Mouse (Mus musculus) heart, postnatal 25 days (tissue): ENCODE data around the gene Lrrc8c. TPM values are rescaled to one million over a fixed set of nuclear protein-coding genes. Genes with fewer than 3 reads are reported as not detected.

Experiments
- DNase-seq: peaks from one replicate; pipeline ENCODE4 v3.0.0; 2022; ENCODE audit warnings: low spot score
- intact Hi-C: fragments of 180-260 bp; cut with DNase I; formaldehyde crosslinking; loops from one replicate; pipeline ENCODE4 v1.15.1; 2025
- total RNA-seq, 2 experiments: library from RNA; stranded (reverse); gene quantifications; 2 replicates each; pipeline ENCODE4 v1.2.3; 2021

Gene Lrrc8c
- total RNA-seq, 2 experiments from 2014 or later: 27.6 to 31.7 TPM

DNA sequence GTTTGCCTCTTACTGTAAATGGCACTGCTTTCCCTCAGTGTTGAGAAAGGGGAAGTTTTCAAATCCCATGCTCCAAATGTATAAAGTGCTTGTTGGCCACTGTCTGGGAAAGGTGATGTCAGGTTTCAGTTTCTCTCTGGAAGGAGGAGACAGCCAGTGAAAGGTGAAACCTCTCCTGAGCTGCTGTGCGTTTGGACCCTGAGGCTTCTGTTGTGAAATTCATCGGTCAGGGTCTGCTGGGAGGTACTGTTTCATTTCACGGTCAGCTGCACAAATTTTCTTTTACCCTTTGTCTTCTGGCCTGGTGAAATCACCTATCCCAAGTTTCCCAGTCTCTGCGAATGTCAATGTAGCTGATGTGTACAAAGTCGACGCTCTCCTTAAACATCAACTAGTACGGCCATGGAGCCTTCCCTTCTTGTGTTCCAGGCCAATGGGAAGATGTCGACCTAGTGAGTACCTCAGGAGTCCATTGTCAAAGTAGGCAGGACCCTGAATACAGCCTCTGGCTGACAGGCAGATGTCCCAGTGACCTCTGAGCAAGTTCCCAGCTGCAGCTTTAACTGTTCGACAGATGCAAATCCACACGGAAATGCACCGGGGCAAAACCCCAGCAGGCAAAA is 18.0 kb downstream of the Lrrc8c start:
- no peak for DNase-seq
- intact Hi-C loops: no loop called here

DNA sequence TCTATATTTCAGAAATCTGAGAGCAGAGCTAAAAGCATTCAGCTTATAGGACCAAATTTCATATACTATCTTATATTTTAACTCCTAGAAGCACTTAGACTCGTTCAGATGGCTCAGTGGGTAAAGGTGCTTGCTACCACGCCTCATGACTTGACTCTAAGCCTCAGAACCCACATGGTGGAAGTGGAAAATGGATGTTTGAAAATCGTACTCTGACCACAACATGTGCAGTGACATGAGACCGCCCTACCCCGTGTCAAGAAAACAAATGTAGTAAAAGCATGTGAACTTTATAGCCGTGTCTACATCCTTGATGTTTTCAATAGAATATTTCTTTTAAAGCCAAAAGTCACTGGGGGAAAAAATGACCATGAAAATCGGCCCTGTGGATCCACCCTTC is 21.9 kb downstream of the Lrrc8c start:
- intact Hi-C loops: no loop called here
- no peak for DNase-seq

DNA sequence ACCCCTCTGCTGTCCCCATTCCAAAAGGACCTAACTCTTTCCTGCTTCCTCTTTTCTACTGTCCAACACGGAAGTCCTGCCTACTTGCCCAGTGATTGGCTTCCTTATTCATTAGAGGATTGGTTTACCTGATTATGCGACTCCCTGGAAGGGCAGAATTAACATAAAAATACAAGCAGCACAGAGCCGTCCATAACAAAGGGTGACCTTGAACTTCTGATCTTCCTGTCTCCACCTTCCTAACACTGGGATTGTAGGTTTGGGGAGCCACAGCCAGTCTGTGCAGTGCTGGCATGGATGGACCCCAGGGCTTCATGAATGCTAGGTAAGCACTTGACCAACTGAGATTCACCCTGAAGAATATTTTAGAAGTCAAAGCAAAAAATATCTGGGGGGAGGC is 25.9 kb downstream of the Lrrc8c start:
- DNase-seq: no peak
- intact Hi-C loops: no loop called here

DNA sequence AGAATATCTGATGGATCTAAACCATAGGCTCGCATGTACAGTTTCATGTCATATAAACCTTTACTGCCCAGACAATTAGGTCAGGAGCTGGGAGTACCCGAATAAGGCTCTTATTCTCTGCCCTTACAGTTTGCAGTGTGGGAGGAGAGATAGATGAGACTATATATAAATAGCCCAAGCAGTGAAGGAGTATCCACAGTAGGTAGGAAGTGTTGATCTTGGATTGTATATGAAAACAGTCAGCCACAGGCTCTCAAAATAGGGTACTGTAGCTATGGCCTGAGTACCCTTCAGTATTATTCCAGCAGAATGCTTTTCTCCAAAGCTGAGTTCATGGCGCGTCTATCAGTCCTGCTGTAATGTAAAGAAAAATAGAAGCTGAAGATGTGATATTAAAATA is 27.9 kb downstream of the Lrrc8c start:
- intact Hi-C loops: no loop called here
- DNase-seq: no peak

DNA sequence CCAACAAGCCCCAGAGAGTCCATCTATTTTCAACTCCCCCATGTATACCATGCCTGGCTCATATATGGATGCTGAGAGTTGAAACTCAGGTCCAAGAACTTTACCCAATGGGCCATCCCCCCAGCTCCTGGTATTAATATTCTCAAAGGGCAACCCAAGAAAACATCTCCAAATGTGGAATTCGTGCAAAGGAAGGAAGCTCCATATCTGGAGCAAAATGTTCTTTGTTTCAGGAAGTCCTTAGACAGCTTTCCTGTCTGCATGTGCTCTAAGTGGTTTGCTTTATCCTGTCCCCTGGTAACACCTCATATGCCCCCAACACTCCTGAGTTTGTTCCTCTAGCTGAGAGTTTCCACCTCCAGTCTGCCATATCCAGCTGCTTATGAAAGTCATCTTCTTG is 32.6 kb downstream of the Lrrc8c start:
- no peak for DNase-seq
- intact Hi-C loops: no loop called here

DNA sequence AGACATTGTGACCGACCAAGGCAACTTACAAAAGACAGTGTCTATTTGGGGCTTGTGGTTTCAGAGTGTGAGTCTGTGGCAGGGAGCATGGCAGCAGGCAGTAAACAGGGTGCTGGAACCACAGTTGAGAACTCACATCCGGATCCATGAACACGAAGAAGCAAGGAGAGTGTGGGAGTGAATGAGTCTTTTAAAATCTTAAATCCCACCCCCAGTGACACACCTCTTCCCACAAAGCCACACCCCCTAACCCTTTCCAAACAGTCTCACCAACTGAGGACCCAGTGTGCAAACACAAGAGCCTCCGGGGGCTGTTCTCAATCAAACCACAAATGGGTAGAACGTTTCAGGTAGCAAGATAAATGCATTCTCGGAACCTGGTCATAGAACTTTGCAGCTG is 37.1 kb downstream of the Lrrc8c start:
- no peak for DNase-seq
- intact Hi-C loops: no loop called here

DNA sequence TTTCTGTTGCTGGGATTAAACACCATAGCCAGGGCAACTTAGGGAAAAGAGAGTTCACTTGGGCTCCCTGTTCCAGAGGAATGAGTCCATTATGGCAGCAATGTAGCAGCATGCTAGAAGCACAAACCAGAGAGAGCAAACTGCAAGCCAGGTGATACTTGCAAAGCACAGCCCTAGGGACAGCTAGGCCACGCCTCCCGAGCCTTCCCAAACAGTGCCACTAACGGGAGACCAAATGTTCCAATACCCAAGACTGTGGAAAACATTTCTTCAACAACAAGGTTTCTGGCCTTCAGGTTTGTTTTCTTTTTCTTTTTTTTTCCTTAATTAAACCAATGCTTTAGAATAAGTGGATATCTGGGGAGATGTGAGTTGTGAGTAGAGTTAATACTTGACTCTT is 38.2 kb downstream of the Lrrc8c start:
- intact Hi-C loops: no loop called here
- no peak for DNase-seq

DNA sequence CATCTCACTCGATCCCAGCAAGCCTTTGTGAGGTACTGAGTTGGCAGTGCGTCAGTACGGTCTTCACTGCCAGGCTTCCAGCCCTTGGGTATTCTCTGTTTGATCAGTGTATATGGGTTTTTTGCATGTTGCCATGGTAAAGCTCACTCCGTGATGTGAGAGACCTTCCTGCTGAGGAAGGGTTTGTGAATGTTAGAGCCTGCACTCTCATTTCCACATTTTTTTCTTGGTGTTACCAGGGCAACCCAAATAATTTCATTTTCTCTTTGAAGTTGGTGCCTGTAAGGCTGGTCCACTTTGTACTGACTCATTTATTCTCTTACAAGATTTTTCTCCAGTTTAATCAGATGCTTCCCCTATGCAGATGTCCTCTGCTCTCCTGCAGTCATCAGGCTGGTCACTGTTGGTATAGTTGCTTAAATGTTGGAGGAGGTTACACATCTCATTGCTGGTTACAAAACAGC is 38.6 kb downstream of the Lrrc8c start:
- DNase-seq: no peak
- intact Hi-C loops: no loop called here

DNA sequence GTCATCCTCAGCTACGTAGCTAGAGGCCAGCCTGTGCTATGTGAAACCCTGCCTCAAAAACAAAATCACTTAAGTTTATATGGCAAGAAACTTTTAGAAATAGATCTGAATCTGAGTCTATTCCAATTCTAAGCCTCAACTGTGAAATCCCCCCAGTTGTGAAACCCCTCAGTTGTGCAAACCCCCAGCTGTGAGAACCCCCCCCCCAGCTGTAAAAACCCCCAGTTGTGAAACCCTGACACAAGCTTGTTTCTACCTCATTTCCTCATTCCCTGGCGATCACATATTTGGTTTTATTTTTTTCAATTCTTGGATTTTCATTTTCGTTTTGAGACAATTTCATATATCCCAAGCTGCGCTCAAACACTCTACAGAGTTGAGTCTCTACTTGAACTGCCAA is 39.3 kb downstream of the Lrrc8c start:
- intact Hi-C loops: no loop called here
- no peak for DNase-seq

DNA sequence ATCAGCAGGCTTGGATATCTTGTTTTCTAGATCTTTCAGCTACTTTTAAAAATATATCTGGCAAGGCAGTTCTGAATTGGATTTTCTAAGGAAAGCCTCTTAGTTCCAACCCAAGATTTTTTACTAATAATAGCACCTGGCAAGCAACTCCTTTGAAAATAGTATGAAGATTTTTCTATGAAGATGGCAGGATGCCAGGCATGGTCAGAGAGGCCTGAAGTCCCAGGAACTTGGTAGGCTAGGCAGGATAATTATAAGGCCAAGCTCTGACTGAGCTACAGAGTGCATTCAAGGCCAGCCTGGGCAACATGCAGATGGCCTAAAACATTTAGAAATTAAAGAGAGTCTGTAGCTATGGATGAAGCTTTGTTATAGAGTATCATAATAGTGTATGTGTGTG is 42.7 kb downstream of the Lrrc8c start:
- intact Hi-C loops: loop anchor here (5.0 kb wide), 1 partner anchor 35 kb away; no protein-coding TSS in a partner anchor
- no peak for DNase-seq

DNA sequence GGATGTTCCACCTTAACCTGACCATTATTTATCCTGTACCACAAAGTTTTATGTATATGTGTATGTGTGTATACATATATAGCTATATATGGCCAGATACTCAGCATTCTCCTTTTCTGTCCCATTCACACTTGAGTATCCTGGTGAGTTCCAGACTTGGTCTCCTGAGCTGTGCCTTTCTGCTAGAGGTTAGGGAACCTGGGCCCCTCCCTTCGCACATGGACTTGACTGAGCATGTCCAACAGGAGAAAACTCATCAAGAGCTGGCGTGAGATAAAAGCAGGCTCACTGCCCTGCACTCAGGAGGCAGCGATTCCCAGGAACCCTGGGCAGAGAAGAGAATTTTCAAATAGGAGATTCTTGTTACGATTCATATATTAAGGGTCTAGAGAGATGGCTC is 45.6 kb downstream of the Lrrc8c start:
- intact Hi-C loops: loop anchor here (5.0 kb wide), 1 partner anchor 37 kb away; no protein-coding TSS in a partner anchor

DNA sequence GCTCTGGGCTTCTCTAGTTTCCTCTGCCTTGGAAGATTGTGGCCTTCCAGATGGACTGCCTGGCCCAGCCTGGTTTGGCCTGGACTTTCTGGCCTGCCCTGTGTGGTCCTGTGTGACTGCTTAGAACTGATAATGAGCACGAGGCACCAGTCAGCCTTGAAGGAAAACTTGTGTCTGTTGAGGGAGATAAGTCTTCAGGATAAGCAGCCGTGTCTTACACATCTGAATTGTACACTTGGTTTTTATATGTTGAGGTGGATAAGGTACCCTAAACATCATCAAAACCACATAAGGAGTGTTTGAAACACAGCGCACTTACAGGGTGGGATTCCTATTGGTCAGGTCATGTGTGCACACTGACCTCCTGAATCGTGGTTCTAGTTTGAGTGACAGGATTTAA is 46.6 kb downstream of the Lrrc8c start:
- intact Hi-C loops: no loop called here
- DNase-seq: no peak

More for the DNA sequence above, 45.6 kb downstream of the Lrrc8c start:
- no peak for DNase-seq

DNA sequence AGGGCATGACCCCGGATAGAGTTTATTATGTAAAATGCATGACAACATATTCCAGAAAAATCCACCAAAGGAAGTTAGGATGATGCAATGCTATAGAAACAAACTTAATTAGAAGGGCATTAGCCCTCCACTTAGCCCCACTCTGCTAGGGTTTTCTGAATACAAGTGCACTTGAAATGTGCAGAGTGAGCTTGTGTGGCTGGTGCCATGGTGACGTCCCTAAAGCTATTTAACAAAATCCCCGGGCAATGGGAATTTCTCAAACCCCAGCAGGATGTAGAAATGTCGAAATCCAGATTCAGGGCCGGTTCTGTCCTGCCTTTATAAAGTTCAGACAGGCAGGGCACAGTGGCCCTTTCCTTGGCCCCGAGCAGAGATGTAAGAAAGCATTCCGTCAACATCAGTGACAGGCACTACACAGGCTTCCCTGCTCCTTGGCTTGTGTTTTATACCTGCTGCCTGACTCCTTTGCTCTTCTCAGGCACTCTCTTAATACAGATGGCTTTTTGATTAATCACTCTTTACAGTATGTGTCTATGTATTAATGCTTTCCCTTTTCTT is 47.7 kb downstream of the Lrrc8c start:
- intact Hi-C loops: no loop called here
- DNase-seq: no peak

DNA sequence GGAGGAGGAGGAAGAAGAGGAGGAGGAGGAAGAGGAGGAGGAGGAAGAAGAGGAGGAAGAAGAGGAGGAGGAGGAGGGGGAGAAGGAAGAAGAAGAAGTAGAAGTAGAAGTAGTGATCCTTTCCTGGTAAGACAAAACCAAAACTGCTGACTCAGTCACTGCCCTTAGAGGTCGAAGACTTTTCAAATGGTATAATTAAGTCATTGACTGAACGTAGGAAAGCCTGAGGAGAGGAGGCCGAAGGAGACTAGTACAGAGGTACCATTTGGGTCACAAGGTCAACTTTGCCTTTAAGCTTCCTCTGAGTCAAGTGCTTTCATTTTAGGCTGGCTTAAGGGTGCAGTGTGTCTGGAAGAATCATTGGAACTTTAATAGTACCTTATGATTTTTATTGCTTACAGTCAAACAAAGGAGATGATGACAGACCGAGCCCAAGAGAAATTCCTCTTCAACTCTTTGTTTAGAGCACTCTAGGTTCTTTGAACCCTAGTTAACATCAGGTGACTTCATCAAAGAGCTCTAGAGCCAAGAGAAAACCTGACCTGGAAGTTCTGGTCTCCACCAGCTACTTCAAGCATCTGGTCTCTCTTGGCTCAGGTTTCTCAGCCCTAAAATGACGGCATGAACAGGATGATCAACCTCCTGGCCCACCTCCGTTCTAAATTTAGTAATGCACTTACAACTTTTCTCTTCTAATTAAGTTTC is 49.0 kb downstream of the Lrrc8c start:
- no peak for DNase-seq
- intact Hi-C loops: no loop called here

DNA sequence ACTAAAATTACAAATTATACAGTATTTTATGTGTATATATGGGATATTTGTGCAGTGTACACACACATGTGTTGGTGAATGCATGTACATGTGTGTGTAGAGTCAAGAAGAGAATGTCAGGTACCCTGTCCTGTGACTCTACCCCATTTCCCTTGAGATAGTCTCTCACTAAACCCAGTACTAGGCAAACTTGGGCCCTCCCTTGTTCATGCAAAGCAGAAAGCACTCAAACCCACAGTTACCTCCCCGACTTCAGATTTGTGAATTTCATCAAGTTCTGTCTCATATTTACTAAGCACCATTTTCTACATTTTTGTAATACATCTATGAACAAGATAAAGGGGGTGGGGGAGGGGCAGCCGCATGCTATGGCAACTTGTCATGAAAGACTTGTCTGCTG is 50.0 kb downstream of the Lrrc8c start:
- no peak for DNase-seq
- intact Hi-C loops: no loop called here

DNA sequence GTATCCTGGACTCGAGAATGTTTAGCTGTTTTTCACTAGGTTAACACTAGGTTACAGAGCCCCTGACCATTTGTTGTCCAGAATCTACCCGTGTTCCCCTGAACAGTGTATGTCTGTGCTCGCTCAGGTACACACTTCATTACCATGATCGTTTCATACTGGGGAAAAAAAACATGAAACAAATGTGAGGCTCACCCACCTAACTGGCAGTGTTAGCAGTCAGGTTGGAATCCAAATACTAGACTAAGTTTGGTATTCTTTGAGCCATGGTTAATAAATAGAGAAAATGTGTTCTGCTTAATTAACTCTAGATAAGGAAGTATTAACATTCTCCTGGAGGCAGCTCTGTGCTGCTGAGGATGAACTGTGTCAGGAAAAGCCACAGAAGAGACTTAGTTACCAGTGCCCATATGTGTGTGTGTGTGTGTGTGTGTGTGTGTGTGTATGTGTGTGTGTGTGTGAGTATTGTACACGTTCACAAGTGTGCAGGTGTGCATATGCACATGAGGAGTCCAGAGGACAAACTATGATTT is 53.0 kb downstream of the Lrrc8c start:
- no peak for DNase-seq
- intact Hi-C loops: no loop called here

DNA sequence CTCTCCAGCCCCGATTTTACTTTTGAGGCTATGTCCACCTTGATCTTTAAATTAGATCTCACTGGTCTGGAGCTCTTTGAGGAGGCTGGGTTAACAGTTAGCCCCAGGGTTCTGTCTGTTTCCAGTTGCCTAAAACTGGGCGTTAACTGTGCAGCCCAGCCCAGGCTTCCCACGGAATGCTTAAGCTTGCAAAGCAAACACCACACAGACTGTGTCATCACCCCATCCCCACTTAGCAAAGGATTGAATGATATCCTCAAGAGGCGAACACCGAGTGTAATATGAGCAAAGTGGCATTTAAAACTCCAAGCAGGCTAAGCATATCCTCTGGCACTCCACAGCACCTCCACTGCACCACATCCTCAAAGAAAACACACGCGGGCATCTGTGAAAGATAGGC is 53.7 kb downstream of the Lrrc8c start:
- intact Hi-C loops: no loop called here
- DNase-seq: no peak

DNA sequence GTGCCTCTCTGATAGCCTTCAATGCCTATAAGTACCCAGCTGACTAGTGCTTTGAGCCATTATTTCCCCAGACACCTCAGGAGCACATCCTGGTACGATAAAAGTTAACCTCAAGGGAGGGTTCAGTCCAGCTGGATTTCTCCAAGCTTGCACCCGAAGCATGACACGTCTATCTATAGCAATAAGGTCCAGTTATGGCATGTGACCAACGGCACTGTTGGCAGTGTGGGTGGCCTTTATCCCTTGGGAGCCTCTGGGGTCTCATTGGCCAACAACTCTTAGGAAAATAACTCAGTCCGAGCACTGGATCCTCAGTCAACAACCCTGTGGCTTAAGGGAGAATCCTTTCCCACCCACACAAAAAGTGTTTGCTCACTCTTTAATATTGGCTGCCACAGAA is 55.6 kb downstream of the Lrrc8c start:
- intact Hi-C loops: no loop called here
- DNase-seq: no peak

DNA sequence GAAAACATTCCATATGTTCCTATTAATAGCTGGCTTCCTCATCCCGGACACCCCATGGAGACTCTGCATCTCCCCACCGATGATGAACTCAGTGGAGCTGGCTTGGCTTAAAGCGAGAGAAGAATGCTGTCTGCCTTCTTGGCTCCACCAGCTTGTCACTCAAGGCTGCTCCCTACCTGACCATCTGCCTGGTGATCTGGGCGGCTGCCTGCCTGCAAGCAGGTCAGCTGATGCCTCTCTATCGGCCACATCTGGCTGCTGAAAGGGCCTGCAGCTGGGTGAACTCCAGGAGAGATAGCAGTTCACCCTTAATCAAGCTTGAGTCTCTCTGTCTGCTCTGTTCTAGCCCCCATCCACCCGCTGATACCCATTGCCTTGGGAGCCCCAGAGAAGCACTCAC is 56.7 kb downstream of the Lrrc8c start:
- intact Hi-C loops: no loop called here
- no peak for DNase-seq

DNA sequence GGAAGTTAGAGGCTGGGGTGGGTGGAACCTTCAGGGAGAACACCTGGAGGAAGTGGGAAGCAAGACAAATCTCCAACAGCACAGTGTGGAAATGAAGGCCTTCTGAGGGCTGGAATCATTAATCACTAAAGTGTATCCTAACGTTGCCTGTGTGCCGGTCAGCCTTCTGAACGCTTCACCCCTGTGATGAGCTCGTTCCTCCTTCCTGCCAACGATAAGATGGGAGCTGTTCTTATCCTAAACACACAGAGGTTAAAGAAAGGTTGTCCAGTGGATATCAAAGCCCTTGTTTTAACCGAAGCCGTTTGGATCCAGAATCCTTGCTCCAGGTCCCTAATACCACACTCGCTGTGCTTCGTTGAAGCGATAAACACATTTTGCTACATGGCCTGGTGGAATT is 61.7 kb downstream of the Lrrc8c start:
- intact Hi-C loops: loop anchor here (10.0 kb wide), 1 partner anchor 56 kb away; no protein-coding TSS in a partner anchor
- no peak for DNase-seq

DNA sequence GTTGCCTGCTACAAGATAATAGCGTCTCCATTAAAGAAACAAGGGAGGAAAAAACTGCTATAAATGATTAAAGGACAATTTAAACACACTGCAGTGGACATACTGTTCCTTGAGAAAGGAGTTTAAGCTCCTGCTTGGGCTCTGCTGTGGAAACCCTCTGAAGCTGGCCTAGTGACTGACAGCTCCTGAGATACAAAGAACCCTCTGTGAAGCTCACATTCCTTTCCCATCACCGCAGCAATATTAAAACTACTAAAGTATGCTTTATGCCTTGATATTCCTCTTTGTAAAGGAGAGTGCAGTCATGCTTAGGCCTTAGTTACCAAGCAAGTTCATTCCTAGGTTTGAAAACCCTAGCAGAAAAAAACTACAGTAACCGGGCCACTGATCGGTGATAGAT is 66.7 kb downstream of the Lrrc8c start:
- intact Hi-C loops: loop anchor here (2.0 to 10.0 kb wide), 3 partner anchors 35 to 63 kb away; no protein-coding TSS in a partner anchor
- DNase-seq: no peak
